Mouse (Mus musculus) layer of hippocampus, adult 9-11 months (tissue): ENCODE measurements around the gene Cd209f.
"Not testable (repeated sequence)": the region's sequence is repeated elsewhere in the genome, so short reads cannot be mapped to it uniquely, and the experiment has no call there.

ENCODE experiments used
- DNase-seq: peaks from one replicate; pipeline ENCODE4 v3.0.0; 2022

Gene Cd209f

GRCm38 (mm10) chr8:4105735-4106134 lies at the start of gene Cd209f:
Gene Cd209f (minus strand): TSS chr8:4105835.
- not testable (repeated sequence) for DNase-seq

DNA sequence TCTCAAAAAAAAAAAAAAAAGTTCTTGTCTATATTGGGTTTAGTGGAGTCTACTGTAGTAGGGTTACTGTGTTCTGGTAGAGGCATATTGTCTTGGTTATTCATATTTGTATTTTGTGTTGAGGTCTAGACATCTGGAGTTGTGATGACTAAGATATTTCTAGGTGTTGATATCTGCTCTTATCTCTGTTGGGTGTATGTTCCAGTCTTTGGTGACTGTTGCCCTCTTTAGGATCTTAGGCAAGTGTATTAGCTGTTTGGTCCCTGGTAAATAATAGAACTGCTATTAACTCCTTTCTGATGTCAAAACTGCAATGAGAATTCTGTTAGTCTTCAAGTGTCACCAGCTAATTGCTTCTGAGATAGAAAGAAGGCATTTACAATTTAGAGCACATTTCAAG lies 49.2 kb upstream of the Cd209f start:
- DNase-seq: no peak

DNA sequence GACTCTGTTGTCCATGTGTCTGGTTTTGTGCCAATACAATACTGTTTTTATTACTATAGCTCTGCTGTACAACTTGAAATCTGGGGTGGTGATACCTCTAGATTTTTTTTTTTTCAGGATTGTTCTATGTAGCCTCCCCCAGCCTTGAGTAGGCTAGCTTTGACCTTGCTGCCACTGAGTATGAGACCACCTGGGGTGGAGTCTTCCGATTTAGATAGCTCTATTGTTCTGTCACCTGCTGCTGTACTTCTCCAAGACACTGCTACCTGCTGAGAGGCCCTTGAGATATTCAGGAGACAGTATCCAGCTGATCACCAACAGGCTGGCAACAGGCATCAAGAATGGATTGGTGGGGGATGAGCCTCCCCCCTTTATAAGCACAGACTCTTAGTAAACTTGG lies 41.6 kb upstream of the Cd209f start:
- no peak for DNase-seq

- DNase-seq: no peak
Measured at GRCm38 (mm10) chr8:4141721-4142120, 36.1 kb upstream of the Cd209f start.

DNA sequence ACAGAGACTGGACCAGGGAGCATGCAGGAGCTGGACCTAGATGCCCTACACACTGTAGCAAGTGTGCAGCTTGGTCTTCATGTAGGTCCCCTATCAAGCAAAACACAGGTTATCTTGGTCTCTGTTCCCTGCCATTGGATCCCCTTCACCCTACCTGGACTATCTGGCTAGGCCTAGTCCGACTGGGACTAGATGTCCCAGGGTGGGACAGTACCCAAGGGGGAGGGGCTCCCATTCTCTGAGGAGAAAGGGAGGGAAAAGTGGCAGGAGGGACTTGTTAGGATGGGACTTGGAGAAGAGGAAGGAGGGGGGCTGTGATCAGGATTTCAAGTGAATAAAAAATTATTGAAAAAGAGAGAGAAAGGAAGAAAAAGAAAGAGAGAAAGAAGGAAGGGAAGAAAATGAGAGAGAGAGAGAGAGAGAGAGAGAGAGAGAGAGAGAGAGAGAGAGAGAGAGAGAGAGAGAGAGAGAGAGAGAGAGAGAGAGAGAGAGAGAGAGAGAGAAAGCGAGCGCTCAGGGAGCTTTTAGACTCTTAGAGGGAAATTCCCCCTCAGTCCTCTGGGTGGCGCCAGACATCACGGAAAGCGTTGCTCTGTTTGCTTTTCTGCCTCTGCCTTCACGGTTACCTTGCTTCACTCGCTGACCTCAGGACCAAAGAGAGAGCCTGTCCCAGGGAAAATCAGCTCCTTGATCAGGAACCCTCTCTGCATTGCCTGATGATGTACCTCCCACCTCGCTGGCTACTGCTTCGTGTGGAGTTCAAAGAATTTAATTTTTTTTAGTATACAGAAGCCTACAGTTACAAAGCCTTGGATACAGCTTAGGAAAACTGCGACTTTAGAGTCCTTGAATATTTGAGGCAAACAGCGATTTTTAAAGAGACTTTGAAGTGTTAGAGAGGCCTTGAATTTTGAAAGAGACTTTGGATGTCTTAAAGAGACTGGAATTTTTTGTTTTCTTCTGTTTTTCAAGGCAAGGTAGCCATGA lies 34.3 kb upstream of the Cd209f start:
- DNase-seq: peak; percentile 37

DNA sequence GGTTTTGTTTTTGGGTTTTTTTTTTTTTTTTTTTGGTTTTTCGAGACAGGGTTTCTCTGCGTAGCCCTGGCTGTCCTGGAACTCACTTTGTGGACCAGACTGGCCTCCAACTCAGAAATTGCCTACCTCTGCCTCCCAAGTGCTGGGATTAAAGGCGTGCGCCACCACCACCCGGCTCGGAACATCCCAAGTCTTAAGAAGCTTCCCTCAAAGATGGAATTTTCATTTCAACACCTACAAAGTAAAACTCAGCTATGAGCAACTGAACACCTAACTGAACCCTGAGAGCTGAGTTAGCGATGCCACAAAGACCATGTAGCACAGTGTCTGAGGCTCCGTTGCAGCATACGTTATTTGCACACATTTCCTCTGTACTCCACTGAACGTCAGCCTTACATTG lies 28.2 kb upstream of the Cd209f start, which contains the start of gene Cd209g:
Gene Cd209g (plus strand): TSS at position 301 of the 400 bp plus-strand sequence.
- no peak for DNase-seq

DNA sequence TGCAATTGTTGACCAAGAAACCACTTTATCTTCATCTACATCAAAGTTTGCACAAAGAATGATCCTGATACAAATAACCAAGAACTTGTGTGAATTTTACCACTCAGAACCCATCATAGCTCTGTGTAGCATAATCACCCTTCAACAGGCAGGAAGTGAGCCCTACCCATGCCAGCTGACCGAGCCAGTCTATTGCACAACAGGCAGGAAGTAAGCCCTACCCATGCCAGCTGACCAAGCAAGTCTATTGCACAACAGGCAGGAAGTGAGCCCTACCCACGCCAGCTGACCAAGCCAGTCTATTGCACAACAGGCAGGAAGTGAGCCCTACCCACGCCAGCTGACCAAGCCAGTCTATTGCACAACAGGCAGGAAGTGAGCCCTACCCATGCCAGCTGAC lies 17.1 kb downstream of the Cd209f start:
- DNase-seq: not testable (repeated sequence)

GRCm38 (mm10) chr8:4087180-4087722 lies 18.4 kb downstream of the Cd209f start:
- DNase-seq: not testable (repeated sequence)
